Mouse (Mus musculus): Measurements from ENCODE around the gene Ilvbl.
"Not testable (repeated sequence)": the region's sequence is repeated elsewhere in the genome, so short reads cannot be mapped to it uniquely, and the experiment has no call there.

Gene Ilvbl

GRCm38 (mm10) chr10:78591406-78592328 is 17.5 kb downstream of the Ilvbl start, which contains the start of gene Syde1:
TSS of gene Syde1 (minus strand) at chr10:78591964.
- peak; percentile 35 for DNase-seq (ENCODE audit: low spot score)

GRCm38 (mm10) chr10:78592856-78593379 is 18.8 kb downstream of the Ilvbl start:
- no peak for DNase-seq (ENCODE audit: low spot score)

GRCm38 (mm10) chr10:78593736-78594135 is 19.6 kb downstream of the Ilvbl start:
- DNase-seq (ENCODE audit: low spot score) = no peak

- no peak for DNase-seq (ENCODE audit: low spot score)
Measured at GRCm38 (mm10) chr10:78594157-78594556, 20.0 kb downstream of the Ilvbl start.

GRCm38 (mm10) chr10:78594566-78594965 is 20.4 kb downstream of the Ilvbl start:
- no peak for DNase-seq (ENCODE audit: low spot score)

GRCm38 (mm10) chr10:78599865-78600264 is 25.7 kb downstream of the Ilvbl start:
- DNase-seq (ENCODE audit: low spot score) = no peak

GRCm38 (mm10) chr10:78605080-78605479 is 30.9 kb downstream of the Ilvbl start:
- peak; percentile 68 for DNase-seq (ENCODE audit: low spot score)

GRCm38 (mm10) chr10:78607602-78608001 is 33.5 kb downstream of the Ilvbl start:
- DNase-seq (ENCODE audit: low spot score) = no peak

- DNase-seq (ENCODE audit: low spot score) = no peak
Measured at GRCm38 (mm10) chr10:78617974-78618373, 43.8 kb downstream of the Ilvbl start, which contains the start of gene Olfr1357. TSS of gene Olfr1357 (minus strand) at chr10:78618074.

- DNase-seq (ENCODE audit: low spot score) = not testable (repeated sequence)
Measured at GRCm38 (mm10) chr10:78623143-78623542, 49.0 kb downstream of the Ilvbl start.

- DNase-seq (ENCODE audit: low spot score) = no peak
Measured at GRCm38 (mm10) chr10:78630194-78630593, 56.0 kb downstream of the Ilvbl start.

- DNase-seq (ENCODE audit: low spot score) = no peak
Measured at GRCm38 (mm10) chr10:78632311-78632710, 58.2 kb downstream of the Ilvbl start.

Data from MN1 (cell line).